Mouse (Mus musculus): Measurements from ENCODE around the gene Psme2.

The Psme2 gene

DNA sequence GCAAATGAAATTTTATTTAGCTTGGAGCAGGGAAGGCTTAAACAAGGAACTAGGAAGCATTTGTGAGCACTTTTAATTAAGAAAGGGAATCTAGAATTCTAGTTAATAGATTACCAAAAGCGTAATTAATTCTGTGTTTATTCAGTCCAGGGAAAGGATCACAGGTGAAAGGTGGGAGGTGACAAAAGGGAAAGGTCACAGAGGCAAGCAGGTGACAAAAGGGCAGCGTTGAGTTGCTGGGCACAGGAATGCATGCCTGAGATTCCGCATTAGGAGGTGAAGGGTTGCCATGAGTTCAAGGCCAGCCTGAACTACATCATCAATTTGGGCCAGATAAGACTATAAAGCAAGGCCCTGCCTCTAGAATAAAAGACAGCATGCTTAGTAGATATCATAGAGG lies 23.4 kb downstream of the Psme2 start:
- no peak for DNase-seq (ENCODE audit: low read depth, low spot score)

DNA sequence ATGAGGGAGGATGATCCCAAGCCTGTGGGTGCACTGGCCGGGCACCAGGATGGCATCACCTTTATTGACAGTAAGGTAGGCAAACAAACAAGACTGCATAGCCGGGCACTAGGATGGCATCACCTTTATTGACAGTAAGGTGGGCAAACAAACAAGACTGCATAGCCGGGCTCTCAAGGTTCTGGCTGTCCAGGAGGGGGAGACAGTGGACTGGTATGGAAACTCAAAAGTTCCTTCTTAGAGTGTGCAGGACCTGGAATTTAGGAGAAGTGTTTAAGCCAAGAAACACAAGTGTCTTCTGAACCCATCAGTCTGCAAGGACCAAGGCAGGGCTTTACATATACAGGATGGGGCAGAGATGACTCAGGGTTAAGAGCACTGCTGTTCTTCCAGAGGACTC lies 25.2 kb downstream of the Psme2 start:
- no peak for DNase-seq (ENCODE audit: low read depth, low spot score)

DNA sequence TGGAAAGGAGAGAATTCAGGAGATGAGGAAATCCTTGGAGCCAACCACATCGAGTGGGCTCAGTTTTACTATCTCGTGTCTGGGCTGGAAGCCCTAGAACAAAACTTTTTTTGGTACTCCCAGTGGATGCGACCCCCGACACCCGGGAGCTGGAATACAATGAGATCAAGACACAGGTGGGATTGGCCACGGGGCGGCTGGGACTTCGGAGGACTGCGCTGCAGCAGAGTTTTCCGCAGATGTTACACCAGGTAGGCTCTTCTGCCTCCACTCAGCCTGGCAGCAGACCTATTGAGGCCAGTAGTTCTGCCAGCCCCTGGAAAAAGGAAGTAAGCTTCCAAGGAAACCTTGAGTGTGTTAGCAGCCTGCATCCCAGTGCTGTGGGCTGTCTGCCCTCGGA lies 27.7 kb downstream of the Psme2 start:
- DNase-seq (ENCODE audit: low read depth, low spot score), result no peak

DNA sequence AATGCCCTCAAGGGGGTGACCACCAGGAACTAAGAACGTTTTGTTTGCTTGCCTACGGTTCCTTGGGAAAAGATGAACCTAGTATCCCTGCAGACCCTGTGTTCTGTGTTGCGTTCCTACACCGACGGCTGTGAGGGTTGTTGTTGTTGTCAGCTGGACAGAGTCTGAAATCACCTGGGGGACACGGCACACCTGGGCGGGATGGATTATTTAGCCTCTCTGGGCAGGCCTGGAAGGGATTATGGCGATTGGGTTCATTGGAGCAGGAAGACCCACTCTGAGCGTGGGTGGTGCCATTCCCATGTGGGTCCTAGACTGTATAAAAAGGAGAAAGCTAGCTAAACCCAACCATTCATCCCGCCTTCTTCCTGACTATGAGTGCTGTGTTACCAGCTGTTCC lies 29.1 kb downstream of the Psme2 start:
- no peak for DNase-seq (ENCODE audit: low read depth, low spot score)

DNA sequence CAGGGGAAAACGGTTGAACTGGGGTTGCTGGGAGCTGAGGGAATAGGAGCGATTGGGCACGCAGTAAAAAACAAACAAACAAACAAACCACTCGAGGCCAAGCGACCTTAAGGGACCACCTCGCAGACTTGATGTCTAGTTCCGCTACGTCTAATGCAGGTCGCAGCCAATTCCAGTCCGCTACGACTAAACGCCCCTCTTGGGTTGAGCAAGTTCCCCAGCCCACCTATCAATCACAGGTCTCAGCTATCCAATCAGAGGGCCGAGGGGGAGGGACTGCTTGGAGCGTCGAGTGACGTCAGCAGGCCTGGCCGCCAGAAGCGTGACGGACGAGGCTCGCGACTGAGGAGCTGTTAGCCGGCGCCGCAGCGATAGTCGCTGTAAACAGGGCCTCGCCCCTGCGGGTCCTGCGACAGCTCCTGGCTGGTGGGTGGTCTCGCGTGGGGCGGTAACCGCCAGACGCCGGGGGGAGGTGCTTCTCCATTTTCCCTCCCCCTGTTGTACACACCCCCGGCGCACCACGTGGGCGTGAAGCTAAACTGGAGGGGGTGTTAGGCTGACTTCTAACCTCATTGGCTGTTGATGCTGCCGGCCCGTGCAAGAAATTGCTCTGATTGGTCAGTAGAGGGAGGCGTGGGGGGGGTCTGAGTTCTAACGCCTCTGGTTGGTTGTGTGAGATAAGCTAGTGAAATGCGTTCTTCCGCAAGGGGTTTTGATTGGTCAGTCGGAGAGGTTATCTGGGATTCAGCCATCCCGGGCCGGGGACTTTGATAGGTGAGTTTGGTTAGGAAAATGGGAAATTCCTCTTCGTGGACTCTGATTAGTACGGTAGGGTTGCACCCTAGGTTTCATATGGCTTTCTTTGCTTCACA lies 30.5 kb downstream of the Psme2 start, which contains the start of gene A730061H03Rik:
Gene A730061H03Rik (minus strand): TSS at position 205 of the 872 bp plus-strand sequence.
- DNase-seq (ENCODE audit: low read depth, low spot score), result peak; percentile 97

DNA sequence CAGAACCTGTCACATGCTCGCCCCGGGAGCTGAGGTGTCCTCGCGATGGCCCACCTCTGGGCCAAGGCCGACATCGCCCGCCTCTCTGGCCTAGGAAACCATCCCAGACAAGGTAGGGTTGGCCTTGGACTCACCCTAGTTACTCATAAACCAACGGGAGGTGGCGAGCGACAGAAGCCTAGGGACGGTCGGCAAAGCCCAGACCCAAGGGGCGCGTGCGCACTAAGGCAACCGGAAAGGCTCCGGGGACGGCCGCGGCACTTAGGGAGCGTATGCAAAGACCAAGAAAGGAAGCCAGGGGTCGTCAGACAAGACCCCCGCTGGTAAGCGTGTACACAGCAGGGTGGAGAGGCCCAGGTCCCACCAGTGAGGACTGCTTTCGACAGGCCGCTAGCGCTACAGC lies 31.1 kb downstream of the Psme2 start, which contains the start of gene Dcaf11:
Gene Dcaf11 (plus strand): TSS at position 208 of the 403 bp plus-strand sequence.
- peak; percentile 82 for DNase-seq (ENCODE audit: low read depth, low spot score)

DNA sequence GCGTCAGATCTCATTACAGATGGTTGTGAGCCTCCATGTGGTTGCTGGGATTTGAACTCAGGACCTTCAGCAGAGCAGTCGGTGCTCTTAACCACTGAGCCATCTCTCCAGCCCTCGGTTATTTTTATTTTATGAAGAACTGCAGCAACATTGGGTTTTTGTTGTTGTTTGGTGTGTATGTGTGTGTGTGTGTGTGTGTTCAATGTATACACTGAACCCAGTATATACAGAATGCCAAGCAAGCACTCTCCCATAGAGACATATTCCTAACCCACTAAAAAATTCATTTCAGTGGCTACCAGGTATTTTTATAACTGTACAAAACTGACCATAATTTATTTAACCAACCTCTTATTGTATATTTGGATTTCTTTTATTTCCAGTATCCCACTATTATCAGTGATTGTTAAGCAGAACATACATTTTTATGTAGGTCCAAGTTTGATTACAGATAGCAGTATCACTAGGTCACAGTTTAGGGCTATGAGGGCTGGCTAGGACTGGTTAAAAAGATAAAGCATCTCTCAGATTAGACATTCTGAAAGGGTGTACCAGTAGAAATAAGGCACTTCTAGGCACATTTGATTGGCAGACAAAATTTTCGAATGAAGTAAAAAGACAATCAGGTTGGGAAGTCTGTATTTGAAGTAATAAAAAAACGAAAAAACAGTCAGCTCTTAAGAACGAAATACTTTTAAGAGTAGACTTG lies 32.0 kb downstream of the Psme2 start:
- DNase-seq (ENCODE audit: low read depth, low spot score), result peak; percentile 58

DNA sequence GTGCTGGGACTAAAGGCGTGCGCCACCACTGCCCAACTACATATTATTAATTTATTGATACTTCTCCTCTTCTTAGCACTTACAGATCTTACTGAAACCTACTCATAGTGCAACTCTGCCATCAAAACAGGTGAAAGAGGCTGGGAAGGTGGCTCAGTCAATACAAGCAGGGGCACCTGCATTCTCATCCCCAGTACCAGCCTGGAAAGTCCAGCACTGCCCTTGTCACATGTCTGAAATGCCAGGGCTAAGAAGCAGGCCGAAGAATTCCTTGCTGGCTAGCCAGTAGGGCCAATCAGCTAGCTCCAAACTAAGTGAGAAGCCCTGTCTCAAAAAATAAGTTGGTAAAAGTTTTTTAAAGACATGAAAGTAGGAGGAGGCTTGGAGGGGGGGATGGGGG lies 33.3 kb downstream of the Psme2 start:
- no peak for DNase-seq (ENCODE audit: low read depth, low spot score)

DNA sequence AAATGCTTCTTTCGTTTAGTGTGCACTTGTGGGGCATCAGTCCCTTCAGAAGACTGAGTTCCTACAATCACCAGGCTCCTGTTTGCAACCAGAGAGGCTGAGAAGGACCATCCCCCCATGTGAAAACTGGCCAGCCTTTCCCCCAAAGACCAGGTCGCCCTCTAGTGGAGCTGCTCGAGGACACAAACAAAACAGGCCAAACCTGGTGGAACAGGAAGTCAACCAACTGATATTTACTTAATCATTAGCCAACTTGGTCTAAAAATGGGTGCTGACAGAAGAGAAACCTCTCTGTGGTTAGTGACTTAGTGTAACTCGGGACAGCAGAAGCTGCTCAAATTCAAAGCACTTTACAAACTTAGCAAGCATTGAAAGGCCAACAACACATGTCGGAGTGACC lies 33.9 kb downstream of the Psme2 start:
- DNase-seq (ENCODE audit: low read depth, low spot score), result peak; percentile 59

DNA sequence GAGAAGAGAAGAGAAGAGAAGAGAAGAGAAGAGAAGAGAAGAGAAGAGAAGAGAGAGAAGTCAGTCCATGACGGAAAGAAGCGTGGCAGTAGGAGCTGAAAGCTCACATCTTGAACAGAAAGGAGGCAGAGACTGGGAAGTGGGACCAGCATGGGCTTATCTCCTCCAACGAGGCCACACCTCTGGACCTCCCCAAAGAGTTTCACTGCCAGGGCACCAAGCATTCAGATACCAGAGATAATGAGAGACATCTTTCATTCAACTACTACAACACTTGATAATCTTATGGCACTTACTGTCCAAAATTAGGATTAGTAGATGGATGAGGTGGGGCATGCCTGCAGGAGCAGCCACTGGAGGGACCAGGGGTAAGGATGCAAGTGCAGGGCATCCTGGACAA lies 35.1 kb downstream of the Psme2 start:
- DNase-seq (ENCODE audit: low read depth, low spot score), result no peak

DNA sequence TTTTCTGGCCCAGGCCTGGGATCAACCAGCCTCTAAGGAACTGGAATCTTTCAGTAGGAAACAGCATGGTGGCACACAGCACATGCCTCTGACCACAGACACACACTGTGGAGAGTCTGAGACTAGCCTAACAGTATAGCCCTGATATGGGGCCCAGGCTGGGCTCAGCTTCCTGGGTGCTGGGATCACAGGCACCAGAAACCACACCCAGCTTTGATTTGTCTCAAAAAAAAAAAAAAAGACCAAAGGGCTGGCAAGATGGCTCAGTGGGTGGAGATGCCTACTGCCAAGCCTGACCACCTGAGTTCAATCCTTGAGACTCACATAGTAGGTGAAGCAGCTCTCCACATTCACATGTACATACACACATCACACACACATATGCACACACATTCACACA lies 36.3 kb downstream of the Psme2 start:
- no peak for DNase-seq (ENCODE audit: low read depth, low spot score)

DNA sequence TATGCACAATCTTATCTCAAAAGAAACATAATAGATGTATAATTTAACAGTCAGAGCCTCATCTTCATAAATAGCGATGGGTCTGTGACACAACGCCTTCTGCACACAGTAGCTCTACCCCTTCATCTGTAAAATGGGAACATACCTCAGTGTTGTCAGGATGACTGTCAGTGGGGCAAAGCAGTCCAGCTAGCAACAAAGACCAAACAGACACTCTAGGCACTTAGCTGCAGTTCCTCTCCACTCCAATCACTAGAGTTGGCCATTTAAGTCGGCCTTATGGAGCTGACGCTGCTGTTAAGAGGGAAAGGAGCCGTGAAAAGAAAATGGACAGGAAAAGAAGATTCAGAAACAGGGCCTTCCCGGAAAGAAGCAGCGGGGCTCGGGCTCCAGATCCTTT lies 39.1 kb downstream of the Psme2 start:
- no peak for DNase-seq (ENCODE audit: low read depth, low spot score)

DNA sequence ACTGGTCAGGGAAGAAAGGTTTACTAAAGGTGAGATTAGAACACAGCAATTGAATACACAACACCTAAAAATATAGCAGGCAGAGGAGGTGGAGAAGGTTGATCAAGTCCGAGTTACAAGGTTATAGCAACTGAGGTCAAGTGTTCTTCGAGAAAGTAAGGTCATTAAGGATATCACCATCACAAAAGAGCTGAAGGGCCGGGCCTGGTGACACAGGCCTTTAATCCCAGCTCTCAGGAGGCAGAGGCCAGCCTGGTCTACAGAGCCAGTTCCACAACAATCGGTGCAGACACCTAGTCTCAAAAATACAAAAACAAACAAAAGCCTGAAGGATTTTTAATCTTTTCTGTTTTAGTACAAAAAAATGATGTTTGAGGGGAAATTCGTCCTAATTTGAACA lies 39.6 kb downstream of the Psme2 start:
- DNase-seq (ENCODE audit: low read depth, low spot score), result no peak

DNA sequence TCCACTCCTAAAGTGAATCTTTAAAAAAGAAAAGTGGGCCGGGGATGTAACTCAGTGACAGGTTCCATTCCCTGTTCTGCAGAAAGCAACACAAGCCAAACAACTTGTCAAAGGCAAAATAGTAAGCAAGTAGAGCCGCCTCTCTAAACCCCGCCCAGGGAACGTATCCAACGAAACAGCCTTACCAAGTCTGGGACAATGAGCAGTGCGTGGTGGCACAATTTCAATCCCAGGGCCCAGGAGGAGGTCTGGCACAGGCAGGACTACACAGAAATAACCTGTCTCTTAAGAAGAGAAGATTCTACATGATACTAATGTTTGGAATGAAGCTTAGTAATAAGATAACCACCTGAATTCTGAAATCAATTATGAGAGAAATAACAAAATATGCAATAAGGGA lies 40.7 kb downstream of the Psme2 start:
- DNase-seq (ENCODE audit: low read depth, low spot score), result no peak

DNA sequence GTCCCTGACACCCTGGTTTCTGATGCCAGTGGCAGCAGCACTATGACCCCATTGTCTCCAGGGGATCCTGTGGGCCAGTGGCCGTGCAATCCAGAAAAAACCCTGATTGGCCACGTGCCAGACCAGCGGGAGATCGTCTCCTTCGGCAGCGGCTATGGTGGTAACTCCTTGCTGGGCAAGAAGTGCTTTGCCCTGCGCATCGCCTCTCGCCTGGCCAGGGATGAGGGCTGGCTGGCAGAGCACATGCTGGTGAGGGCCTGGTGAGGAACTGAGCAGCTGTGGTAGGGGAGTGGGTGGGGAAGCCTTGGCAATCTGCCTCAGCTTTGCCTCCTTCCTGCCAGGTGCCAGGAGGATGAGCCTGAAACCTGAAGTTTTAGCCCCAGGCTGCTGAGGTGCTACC lies 46.6 kb downstream of the Psme2 start:
- DNase-seq (ENCODE audit: low read depth, low spot score), result no peak

DNA sequence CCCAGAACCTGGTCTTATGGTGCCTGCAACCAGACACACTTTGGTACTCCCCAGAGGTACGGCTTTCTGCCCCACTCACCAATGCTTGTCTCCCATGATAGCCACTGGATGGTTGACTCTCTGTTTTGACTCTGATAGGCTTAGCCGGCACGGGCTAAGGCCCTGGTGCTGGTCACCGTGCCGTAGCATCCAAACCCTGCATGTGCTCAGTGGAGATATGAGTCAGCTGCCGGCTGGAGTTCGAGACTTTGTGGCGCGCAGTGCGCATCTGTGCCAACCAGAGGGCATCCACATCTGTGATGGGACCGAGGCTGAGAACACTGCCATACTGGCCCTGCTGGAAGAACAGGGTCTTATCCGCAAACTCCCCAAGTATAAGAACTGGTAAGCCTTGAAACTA lies 48.6 kb downstream of the Psme2 start:
- DNase-seq (ENCODE audit: low read depth, low spot score), result no peak

DNA sequence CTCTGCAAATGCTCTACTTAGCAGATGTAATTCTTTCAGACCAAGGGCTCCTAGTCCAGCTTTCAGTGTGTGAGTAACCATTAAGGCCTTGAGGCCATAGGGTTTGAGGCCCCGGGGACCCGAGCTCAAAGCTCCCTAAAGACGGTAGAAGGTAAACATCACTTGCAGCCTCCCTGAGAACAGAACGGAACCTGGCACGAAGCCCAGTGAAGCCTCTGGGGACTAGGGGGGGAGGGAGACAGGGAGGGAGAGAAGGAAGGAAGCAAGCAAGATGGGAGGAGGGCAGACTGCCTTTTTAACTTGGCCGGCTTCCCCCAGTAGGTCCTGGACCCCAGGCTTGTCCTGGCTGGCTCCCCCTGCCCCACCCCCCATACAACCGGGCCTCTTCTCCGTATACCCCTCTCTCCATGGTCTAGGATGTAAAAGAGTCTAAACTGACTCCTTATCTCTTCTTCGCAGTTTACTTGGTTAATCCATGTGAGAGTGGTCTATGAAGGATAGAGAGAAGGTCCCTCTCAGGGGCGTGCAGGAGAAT lies 50.1 kb downstream of the Psme2 start:
- peak; percentile 37 for DNase-seq (ENCODE audit: low read depth, low spot score)

DNA sequence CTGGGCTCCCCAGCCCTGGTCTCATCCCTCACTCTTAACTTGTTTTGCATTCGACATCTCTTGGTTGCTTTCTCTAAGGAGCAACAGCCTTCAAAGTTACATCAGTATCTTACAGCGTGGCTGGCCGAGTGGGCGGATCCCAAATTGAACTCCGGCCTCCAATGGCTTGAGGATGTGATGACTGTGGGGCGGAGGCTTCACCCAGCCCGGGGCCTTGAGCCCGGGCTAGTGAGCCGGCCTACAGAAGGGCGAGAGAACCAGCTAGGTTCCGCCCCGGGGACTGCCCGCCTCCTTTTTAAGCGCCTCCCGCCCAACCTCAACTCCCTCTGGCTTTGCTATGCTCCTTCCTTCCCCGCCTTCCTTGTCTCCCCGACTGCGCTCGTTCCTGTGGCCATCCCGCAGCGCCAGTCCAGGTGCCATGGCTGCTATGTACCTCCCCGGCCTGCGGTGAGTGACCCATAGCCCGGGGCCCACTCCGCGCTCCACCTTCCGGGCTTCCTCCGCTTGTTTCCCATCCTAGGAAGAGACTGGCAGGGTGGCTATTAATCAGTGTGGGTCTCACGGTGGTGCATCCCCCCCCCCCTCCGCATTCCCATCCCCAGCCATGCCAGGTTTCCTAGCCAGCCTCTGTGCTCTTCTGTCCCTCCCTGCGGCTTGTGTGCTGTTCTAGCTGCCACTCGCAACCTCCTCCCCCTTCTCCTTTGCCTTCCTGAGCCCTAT lies 50.7 kb downstream of the Psme2 start, which contains the start of gene Pck2:
Gene Pck2 (plus strand): TSS at position 200 of the 720 bp plus-strand sequence.
- DNase-seq (ENCODE audit: low read depth, low spot score), result peak; percentile 89
